Mouse (Mus musculus): ENCODE measurements at regions not wholly inside any gene's neighbourhood (a gene's known extent, or its start where the extent isn't known, plus 50 kb on each side); places are given as distances from the start of the nearest gene placed in this dataset.

DNA sequence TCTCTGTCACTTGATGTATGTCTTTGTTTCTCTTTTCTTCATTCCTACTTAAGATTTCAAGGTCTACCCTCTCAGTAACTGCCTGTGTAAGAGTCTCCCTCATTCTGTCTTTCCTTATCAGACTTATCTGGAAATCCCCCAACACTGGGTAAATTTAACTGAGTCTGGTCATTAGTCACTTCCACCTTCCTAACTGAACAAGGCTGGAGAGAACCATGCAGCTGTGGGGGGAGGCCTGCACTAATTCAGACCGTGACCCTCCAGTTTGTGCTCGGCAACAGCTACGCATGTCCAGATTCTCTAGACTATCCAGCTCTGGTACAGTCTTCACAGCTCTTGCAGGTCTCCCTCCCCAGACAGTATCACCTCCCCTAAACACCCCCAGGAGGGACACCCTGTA, 103.3 kb downstream of the Prox1 start:
- no peak overlapping the region for H3K4me2 ChIP-seq (replicated peaks; ENCODE audit: low read depth, low read length)
- no peaks in the 10 kb centered on the region for H3K4me1 ChIP-seq (replicated peaks; ENCODE audit: control insufficient read depth, insufficient read depth, low read length)
- no peaks in the 10 kb centered on the region for H3K9me3 ChIP-seq (ENCODE audit: control insufficient read depth, low read length)
- ATAC-seq (ENCODE audit: low FRiP score) (no peak), DNase-seq (ENCODE audit: low spot score) (no peak)
- 65% methylated on average over 3 of the region's 3 CpGs for WGBS
- no peak overlapping the region for H3K27ac ChIP-seq (ENCODE audit: low read depth, low read length)
- H3K36me3 ChIP-seq (ENCODE audit: control insufficient read depth, insufficient read depth, low read length): no peaks in the 10 kb centered on the region
- no peak overlapping the region for H3K4me3 ChIP-seq (ENCODE audit: low read depth, low read length)
- no peaks in the 10 kb centered on the region for H3K27me3 ChIP-seq (ENCODE audit: control insufficient read depth, insufficient read depth, low read length)
- no peak overlapping the region for H3K9ac ChIP-seq (ENCODE audit: low read depth, low read length)

DNA sequence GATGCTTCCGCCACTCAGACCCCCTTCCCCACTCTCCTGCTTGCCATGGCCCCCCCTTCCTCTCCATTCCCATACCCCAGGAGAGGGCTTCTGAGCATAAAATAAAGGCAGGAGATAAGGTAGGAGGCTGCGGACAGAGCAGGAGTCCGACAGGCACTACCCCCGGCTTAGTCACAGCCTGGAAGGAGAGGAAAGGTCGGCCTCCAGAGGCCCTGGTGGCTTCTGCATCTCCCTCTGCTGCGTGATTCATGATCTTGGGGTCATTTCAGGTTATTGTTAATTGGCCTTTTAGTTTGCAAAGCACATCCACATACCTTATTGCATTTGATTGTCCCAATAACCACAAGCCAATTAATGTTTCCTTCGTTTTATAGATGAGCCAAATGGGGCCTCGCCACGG, 104.1 kb downstream of the Prox1 start:
- H3K4me1 ChIP-seq (replicated peaks; ENCODE audit: control insufficient read depth, insufficient read depth, low read length): no peaks in the 10 kb centered on the region
- H3K9me3 ChIP-seq (ENCODE audit: control insufficient read depth, low read length): no peaks in the 10 kb centered on the region
- no peak overlapping the region for H3K4me2 ChIP-seq (replicated peaks; ENCODE audit: low read depth, low read length)
- H3K27me3 ChIP-seq (ENCODE audit: control insufficient read depth, insufficient read depth, low read length): no peaks in the 10 kb centered on the region
- DNase-seq (ENCODE audit: low spot score) (no peak), ATAC-seq (ENCODE audit: low FRiP score) (no peak)
- no peak overlapping the region for H3K9ac ChIP-seq (ENCODE audit: low read depth, low read length)
- 70% methylated on average over 9 of the region's 9 CpGs for WGBS
- H3K36me3 ChIP-seq (ENCODE audit: control insufficient read depth, insufficient read depth, low read length): no peaks in the 10 kb centered on the region
- no peak overlapping the region for H3K27ac ChIP-seq (ENCODE audit: low read depth, low read length)
- no peak overlapping the region for H3K4me3 ChIP-seq (ENCODE audit: low read depth, low read length)

DNA sequence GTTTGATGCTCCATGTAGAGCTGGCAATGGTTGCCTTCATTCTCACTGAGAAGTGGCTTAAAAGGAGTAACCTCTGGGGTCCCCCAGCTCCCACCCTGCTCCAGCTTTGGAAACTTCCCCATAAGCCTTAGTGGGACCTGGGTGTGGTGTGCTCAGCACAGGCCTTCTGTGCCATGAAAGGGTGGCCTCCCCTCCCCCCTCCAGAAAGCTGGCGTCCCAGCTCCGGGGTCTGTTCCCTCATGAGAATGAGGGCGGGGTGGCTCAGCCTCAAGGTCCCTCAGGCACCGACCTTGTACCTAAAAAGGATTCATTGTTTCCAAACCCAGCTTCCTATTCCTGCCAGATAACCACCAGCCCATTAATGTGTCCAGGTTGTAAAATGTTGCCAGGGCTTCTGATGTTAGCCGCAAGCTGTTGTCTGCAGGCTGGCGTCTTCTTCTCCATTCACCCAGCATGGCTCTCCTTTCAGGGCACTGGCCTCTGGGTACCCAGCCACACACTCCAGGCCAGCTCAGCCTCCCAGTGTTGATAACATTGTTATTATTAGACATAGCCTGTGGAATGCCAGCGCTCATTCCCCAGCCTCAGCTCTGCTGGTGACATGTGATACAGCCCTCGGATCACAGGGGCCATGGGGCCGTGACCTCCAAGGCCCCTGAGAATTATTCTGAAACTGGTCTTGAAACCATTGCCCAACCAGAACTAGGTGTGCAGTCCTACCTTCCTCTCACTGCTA, 108.8 kb downstream of the Prox1 start:
- Histone ChIP-seq H3K4me2 (replicated peaks; ENCODE audit: low read depth, low read length) (no peak overlapping the region), H3K4me3 (ENCODE audit: low read depth, low read length) (no peak overlapping the region), H3K9ac (ENCODE audit: low read depth, low read length) (no peak overlapping the region), H3K36me3 (ENCODE audit: control insufficient read depth, insufficient read depth, low read length) (no peaks in the 10 kb centered on the region), H3K9me3 (ENCODE audit: control insufficient read depth, low read length) (no peaks in the 10 kb centered on the region), H3K27me3 (ENCODE audit: control insufficient read depth, insufficient read depth, low read length) (no peaks in the 10 kb centered on the region), H3K4me1 (replicated peaks; ENCODE audit: control insufficient read depth, insufficient read depth, low read length) (no peaks in the 10 kb centered on the region), H3K27ac (ENCODE audit: low read depth, low read length) (no peak overlapping the region)
- ATAC-seq (ENCODE audit: low FRiP score): no peak
- no peak for DNase-seq (ENCODE audit: low spot score)
- 50% methylated on average over 9 of the region's 9 CpGs for WGBS

DNA sequence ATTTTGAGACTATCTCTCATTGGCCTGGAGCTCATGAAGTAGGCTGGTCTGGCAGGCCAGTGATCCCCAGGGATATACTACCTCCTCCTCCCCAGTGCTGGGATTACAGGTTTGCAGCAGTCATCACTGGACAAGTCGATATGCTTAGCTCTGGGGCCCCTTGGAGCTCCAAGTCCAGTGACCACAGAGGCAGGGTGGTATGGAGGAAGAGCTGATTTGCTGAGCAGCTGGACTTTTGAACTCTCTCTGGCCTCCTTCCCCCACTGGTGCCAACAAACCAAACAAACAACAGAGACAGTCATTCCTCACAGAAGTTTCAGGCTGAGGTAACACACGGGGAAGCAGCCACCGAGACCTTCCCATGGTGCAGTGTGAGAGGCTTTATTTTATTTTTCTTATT, 111.5 kb downstream of the Prox1 start:
- H3K9me3 ChIP-seq (ENCODE audit: control insufficient read depth, low read length): no peaks in the 10 kb centered on the region
- H3K36me3 ChIP-seq (ENCODE audit: control insufficient read depth, insufficient read depth, low read length): no peaks in the 10 kb centered on the region
- no peak for ATAC-seq (ENCODE audit: low FRiP score)
- no peaks in the 10 kb centered on the region for H3K4me1 ChIP-seq (replicated peaks; ENCODE audit: control insufficient read depth, insufficient read depth, low read length)
- 68% methylated on average over 3 of the region's 3 CpGs for WGBS
- H3K4me3 ChIP-seq (ENCODE audit: low read depth, low read length): no peak overlapping the region
- no peak for DNase-seq (ENCODE audit: low spot score)
- H3K27ac ChIP-seq (ENCODE audit: low read depth, low read length): no peak overlapping the region
- no peak overlapping the region for H3K9ac ChIP-seq (ENCODE audit: low read depth, low read length)
- no peak overlapping the region for H3K4me2 ChIP-seq (replicated peaks; ENCODE audit: low read depth, low read length)
- no peaks in the 10 kb centered on the region for H3K27me3 ChIP-seq (ENCODE audit: control insufficient read depth, insufficient read depth, low read length)

- WGBS: 88% methylated on average over 2 of the region's 2 CpGs
- H3K27me3 ChIP-seq (ENCODE audit: control insufficient read depth, insufficient read depth, low read length): no peaks in the 10 kb centered on the region
Observed at GRCm38 (mm10) chr1:190056931-190057330, 113.6 kb downstream of the Prox1 start.

GRCm38 (mm10) chr1:190051903-190052302, 118.6 kb downstream of the Prox1 start:
- no peak overlapping the region for H3K4me2 ChIP-seq (replicated peaks; ENCODE audit: low read depth, low read length)
- no peak overlapping the region for H3K4me3 ChIP-seq (ENCODE audit: low read depth, low read length)
- H3K9me3 ChIP-seq (ENCODE audit: control insufficient read depth, low read length): peaks cover 3% of the 10 kb centered on the region; the same call in 1 of the 2 replicates
- no peaks in the 10 kb centered on the region for H3K36me3 ChIP-seq (ENCODE audit: control insufficient read depth, insufficient read depth, low read length)
- H3K27me3 ChIP-seq (ENCODE audit: control insufficient read depth, insufficient read depth, low read length): no peaks in the 10 kb centered on the region
- no peaks in the 10 kb centered on the region; the same call in 1 of the 2 replicates for H3K4me1 ChIP-seq (replicated peaks; ENCODE audit: control insufficient read depth, insufficient read depth, low read length)
- no peak overlapping the region for H3K27ac ChIP-seq (ENCODE audit: low read depth, low read length)
- ATAC-seq (ENCODE audit: low FRiP score) (no peak), DNase-seq (ENCODE audit: low spot score) (no peak)
- no peak overlapping the region for H3K9ac ChIP-seq (ENCODE audit: low read depth, low read length)
- WGBS: 96% methylated on average over 2 of the region's 2 CpGs

More at GRCm38 (mm10) chr1:190056931-190057330, 113.6 kb downstream of the Prox1 start:
- H3K36me3 ChIP-seq (ENCODE audit: control insufficient read depth, insufficient read depth, low read length): no peaks in the 10 kb centered on the region
- DNase-seq (ENCODE audit: low spot score) (no peak), ATAC-seq (ENCODE audit: low FRiP score) (no peak)
- no peak overlapping the region for H3K4me3 ChIP-seq (ENCODE audit: low read depth, low read length)
- no peaks in the 10 kb centered on the region for H3K4me1 ChIP-seq (replicated peaks; ENCODE audit: control insufficient read depth, insufficient read depth, low read length)
- H3K4me2 ChIP-seq (replicated peaks; ENCODE audit: low read depth, low read length): no peak overlapping the region
- H3K27ac ChIP-seq (ENCODE audit: low read depth, low read length): no peak overlapping the region
- H3K9ac ChIP-seq (ENCODE audit: low read depth, low read length): no peak overlapping the region
- no peaks in the 10 kb centered on the region for H3K9me3 ChIP-seq (ENCODE audit: control insufficient read depth, low read length)

- Histone ChIP-seq H3K36me3 (ENCODE audit: control insufficient read depth, insufficient read depth, low read length) (no peaks in the 10 kb centered on the region), H3K4me3 (ENCODE audit: low read depth, low read length) (no peak overlapping the region), H3K9ac (ENCODE audit: low read depth, low read length) (no peak overlapping the region), H3K4me2 (replicated peaks; ENCODE audit: low read depth, low read length) (no peak overlapping the region), H3K4me1 (replicated peaks; ENCODE audit: control insufficient read depth, insufficient read depth, low read length) (no peaks in the 10 kb centered on the region; the same call in 1 of the 2 replicates), H3K27ac (ENCODE audit: low read depth, low read length) (no peak overlapping the region), H3K27me3 (ENCODE audit: control insufficient read depth, insufficient read depth, low read length) (no peaks in the 10 kb centered on the region), H3K9me3 (ENCODE audit: control insufficient read depth, low read length) (peaks cover 3% of the 10 kb centered on the region; the same call in 1 of the 2 replicates)
- 61% methylated on average over 2 of the region's 2 CpGs for WGBS
- DNase-seq (ENCODE audit: low spot score) (no peak), ATAC-seq (ENCODE audit: low FRiP score) (no peak)
Observed at GRCm38 (mm10) chr1:190048521-190049170, 121.9 kb downstream of the Prox1 start.

- Histone ChIP-seq H3K9me3 (ENCODE audit: control insufficient read depth, low read length) (peaks cover 3% of the 10 kb centered on the region; the same call in 1 of the 2 replicates), H3K27me3 (ENCODE audit: control insufficient read depth, insufficient read depth, low read length) (no peaks in the 10 kb centered on the region), H3K9ac (ENCODE audit: low read depth, low read length) (no peak overlapping the region), H3K27ac (ENCODE audit: low read depth, low read length) (no peak overlapping the region), H3K4me3 (ENCODE audit: low read depth, low read length) (no peak overlapping the region), H3K36me3 (ENCODE audit: control insufficient read depth, insufficient read depth, low read length) (no peaks in the 10 kb centered on the region), H3K4me2 (replicated peaks; ENCODE audit: low read depth, low read length) (no peak overlapping the region), H3K4me1 (replicated peaks; ENCODE audit: control insufficient read depth, insufficient read depth, low read length) (no peaks in the 10 kb centered on the region; the same call in 1 of the 2 replicates)
- WGBS: 57% methylated on average over 6 of the region's 6 CpGs
- no peak for ATAC-seq (ENCODE audit: low FRiP score)
- no peak for DNase-seq (ENCODE audit: low spot score)
Observed at GRCm38 (mm10) chr1:190047201-190047600, 123.3 kb downstream of the Prox1 start.

GRCm38 (mm10) chr1:190045797-190046196, 123.6 kb upstream of the Smyd2 start:
- H3K27ac ChIP-seq (ENCODE audit: low read depth, low read length): no peak overlapping the region
- no peaks in the 10 kb centered on the region for H3K27me3 ChIP-seq (ENCODE audit: control insufficient read depth, insufficient read depth, low read length)
- H3K9ac ChIP-seq (ENCODE audit: low read depth, low read length): no peak overlapping the region
- no peak overlapping the region for H3K4me3 ChIP-seq (ENCODE audit: low read depth, low read length)
- DNase-seq (ENCODE audit: low spot score) (peak; percentile 63), ATAC-seq (ENCODE audit: low FRiP score) (peak; percentile 53; the same call in 1 of the 2 replicates)
- WGBS: 41% methylated on average over 1 of the region's 1 CpGs
- H3K9me3 ChIP-seq (ENCODE audit: control insufficient read depth, low read length): peaks cover 3% of the 10 kb centered on the region; the same call in 1 of the 2 replicates
- H3K4me1 ChIP-seq (replicated peaks; ENCODE audit: control insufficient read depth, insufficient read depth, low read length): no peaks in the 10 kb centered on the region; the same call in 1 of the 2 replicates
- H3K36me3 ChIP-seq (ENCODE audit: control insufficient read depth, insufficient read depth, low read length): no peaks in the 10 kb centered on the region
- no peak overlapping the region for H3K4me2 ChIP-seq (replicated peaks; ENCODE audit: low read depth, low read length)

All from hindbrain, embryonic 11.5 days (tissue).